Mouse (Mus musculus) hindbrain, embryonic 15.5 days (tissue): Measurements from ENCODE around the gene Msrb3. TPM values are rescaled to one million over a fixed set of nuclear protein-coding genes. Genes with fewer than 3 reads are reported as not detected.

ENCODE experiments used
- ATAC-seq: fragments of 200-750 bp; cut with Nextera tagmentation; 2 replicates; pipeline ENCODE4 v1.8.0; 2017; ENCODE audit warnings: low read depth, moderate number of reproducible peaks, moderate TSS enrichment; ENCODE audit not compliant: low FRiP score
- H3K27ac ChIP-seq: fragments of 300-500 bp; sonication (generic); replicated peaks from 2 replicates; pipeline ENCODE4 v1.5.1; 2015; ENCODE audit warnings: mild to moderate bottlenecking, inconsistent platforms
- H3K27me3 ChIP-seq: fragments of 300-500 bp; sonication (generic); 2 replicates; pipeline ENCODE4 v1.6.1; 2015; ENCODE audit warnings: control low read depth, inconsistent platforms
- H3K36me3 ChIP-seq: fragments of 300-500 bp; sonication (generic); 2 replicates; pipeline ENCODE4 v1.6.1; 2015; ENCODE audit warnings: control low read depth, inconsistent platforms
- H3K4me1 ChIP-seq: fragments of 300-500 bp; sonication (generic); replicated peaks from 2 replicates; pipeline ENCODE4 v1.6.1; 2015; ENCODE audit warnings: control low read depth, inconsistent platforms
- H3K4me2 ChIP-seq: fragments of 300-500 bp; sonication (generic); 2 replicates; pipeline ENCODE4 v1.6.1; 2015; ENCODE audit warnings: moderate library complexity, mild to moderate bottlenecking, inconsistent platforms
- H3K4me3 ChIP-seq: fragments of 300-500 bp; sonication (generic); 2 replicates; pipeline ENCODE4 v1.5.1; 2015; ENCODE audit warnings: mild to moderate bottlenecking, inconsistent platforms
- H3K9ac ChIP-seq: fragments of 300-500 bp; sonication (generic); 2 replicates; pipeline ENCODE4 v1.6.1; 2015; ENCODE audit warnings: inconsistent platforms
- H3K9me3 ChIP-seq: fragments of 300-500 bp; sonication (generic); 2 replicates; pipeline ENCODE4 v1.6.1; 2016; ENCODE audit warnings: control low read depth, inconsistent platforms
- WGBS: fragments of 180-500 bp; shearing (Covaris S2); methylation state at CpG from one replicate; pipeline ENCODE4 v1.1.7; 2015; 5-methylcytosine and 5-hydroxymethylcytosine counted together
- polyA plus RNA-seq: library from polyadenylated mRNA; unstranded; fragments of >200 nt; fragmentation: Nextera tagmentation; extraction: Ambion mirVana; gene quantifications from 2 replicates; pipeline ENCODE4 v1.2.1, GENCODE M21; 2015

The Msrb3 gene
- polyA plus RNA-seq, 1 experiment from 2014 or later: 1.5 TPM

DNA sequence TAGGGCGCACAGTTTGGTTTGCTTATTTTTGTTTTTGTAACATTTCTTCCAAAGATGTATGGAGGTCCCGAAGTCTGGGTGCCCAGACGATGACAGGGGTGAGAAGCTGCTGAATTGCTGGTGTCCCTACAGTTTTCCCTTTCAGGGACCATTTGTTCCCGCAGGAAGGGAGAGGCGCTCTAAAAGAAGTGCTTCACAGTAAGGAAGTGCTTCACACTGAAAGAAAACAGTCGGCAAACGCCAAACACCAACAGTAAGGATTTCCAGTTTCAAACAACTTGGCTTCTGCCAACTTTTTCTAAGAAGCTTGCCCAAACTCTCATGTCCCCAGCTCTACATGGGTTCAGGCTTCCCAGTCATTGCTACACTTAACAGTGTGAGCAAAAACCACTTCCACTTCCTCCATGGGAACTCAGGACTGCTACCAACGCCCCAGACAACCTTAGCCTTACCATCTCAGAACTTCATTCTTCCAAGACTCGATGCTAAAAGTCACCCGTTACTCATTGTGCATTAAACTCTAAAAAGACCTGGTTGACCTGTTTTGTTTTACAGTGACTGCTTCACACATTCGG, 106.6 kb downstream of the Msrb3 start:
- Histone ChIP-seq H3K27me3 (no peaks in the 10 kb centered on the region), H3K36me3 (no peaks in the 10 kb centered on the region), H3K4me3 (no peak overlapping the region), H3K4me1 (0 out of 2 replicates have a peak, but pooled peaks cover 6% of the 10 kb centered on the region), H3K4me2 (no peak overlapping the region), H3K9ac (no peak overlapping the region), H3K9me3 (no peaks in the 10 kb centered on the region), H3K27ac (no peak overlapping the region)
- no peak for ATAC-seq
- WGBS: 67% methylated on average over 11 of the region's 11 CpGs

DNA sequence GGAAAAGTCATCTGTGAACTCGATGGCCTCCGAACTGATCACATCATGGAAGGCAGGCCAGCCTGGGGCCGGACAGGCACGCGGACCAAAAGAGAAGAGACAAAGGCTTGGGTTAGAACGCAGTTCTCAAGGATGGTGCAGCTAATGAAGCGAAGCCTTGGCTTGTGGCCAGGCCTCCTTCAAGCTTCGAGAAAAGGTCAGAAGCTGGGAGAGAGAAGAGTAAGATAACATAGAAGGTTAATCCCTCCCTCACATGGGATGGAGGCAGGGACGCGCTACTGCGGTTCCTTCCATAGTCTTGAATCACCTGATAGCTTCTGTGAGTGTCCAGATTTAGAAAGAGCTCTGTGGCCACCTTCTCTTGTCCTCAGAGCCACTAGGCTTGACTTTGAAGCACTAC, 107.5 kb downstream of the Msrb3 start:
- H3K4me3 ChIP-seq: no peak overlapping the region
- no peaks in the 10 kb centered on the region for H3K9me3 ChIP-seq
- H3K4me2 ChIP-seq: no peak overlapping the region
- H3K27ac ChIP-seq: no peak overlapping the region
- H3K27me3 ChIP-seq: no peaks in the 10 kb centered on the region
- WGBS: 83% methylated on average over 11 of the region's 11 CpGs
- H3K36me3 ChIP-seq: no peaks in the 10 kb centered on the region
- 0 out of 2 replicates have a peak, but pooled peaks cover 9% of the 10 kb centered on the region for H3K4me1 ChIP-seq
- H3K9ac ChIP-seq: no peak overlapping the region
- ATAC-seq: no peak

- Histone ChIP-seq H3K4me3 (no peak overlapping the region), H3K4me1 (0 out of 2 replicates have a peak, but pooled peaks cover 6% of the 10 kb centered on the region), H3K4me2 (peak overlapping the region; percentile 5; the same call in 1 of the 2 replicates), H3K27ac (no peak overlapping the region), H3K9me3 (no peaks in the 10 kb centered on the region), H3K36me3 (no peaks in the 10 kb centered on the region), H3K27me3 (no peaks in the 10 kb centered on the region), H3K9ac (no peak overlapping the region)
- 31% methylated on average over 10 of the region's 10 CpGs for WGBS
- ATAC-seq: peak; percentile 76
These were observed 111.7 kb downstream of the Msrb3 start for GRCm38 (mm10) chr10:120787202-120787601.

DNA sequence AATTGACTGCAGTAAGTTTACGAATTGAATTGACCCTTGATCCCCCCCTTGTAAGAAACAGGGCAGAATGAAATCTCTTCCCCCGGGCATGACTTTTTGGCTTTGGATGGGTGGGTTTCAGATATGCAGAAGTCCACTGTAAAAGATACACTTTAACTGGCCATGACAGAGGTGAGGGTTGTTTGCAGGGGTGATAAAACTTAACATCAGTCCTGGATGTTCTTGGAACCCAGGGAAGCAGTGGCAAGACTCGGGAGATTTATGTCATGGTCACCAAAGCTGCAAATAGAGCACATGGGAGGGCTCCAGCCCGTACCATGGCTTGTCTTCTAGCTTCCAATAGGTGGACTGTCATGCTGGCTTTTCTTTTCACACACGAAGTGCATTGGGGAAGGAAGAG, 114.4 kb downstream of the Msrb3 start:
- H3K9ac ChIP-seq: no peak overlapping the region
- no peak overlapping the region for H3K4me3 ChIP-seq
- 0 out of 2 replicates have a peak, but pooled peaks cover 6% of the 10 kb centered on the region for H3K4me1 ChIP-seq
- 42% methylated on average over 5 of the region's 5 CpGs for WGBS
- H3K36me3 ChIP-seq: no peaks in the 10 kb centered on the region
- no peak overlapping the region for H3K4me2 ChIP-seq
- no peak overlapping the region for H3K27ac ChIP-seq
- H3K9me3 ChIP-seq: no peaks in the 10 kb centered on the region
- no peak for ATAC-seq
- H3K27me3 ChIP-seq: no peaks in the 10 kb centered on the region

- H3K4me3 ChIP-seq: no peak overlapping the region
- H3K27me3 ChIP-seq: no peaks in the 10 kb centered on the region
- no peak overlapping the region for H3K4me2 ChIP-seq
- no peaks in the 10 kb centered on the region for H3K36me3 ChIP-seq
- H3K9me3 ChIP-seq: no peaks in the 10 kb centered on the region
- no peak overlapping the region for H3K27ac ChIP-seq
- H3K4me1 ChIP-seq: 0 out of 2 replicates have a peak, but pooled peaks cover 6% of the 10 kb centered on the region
- no peak for ATAC-seq
- 80% methylated on average over 9 of the region's 9 CpGs for WGBS
- H3K9ac ChIP-seq: no peak overlapping the region
These were observed 115.5 kb downstream of the Msrb3 start for GRCm38 (mm10) chr10:120783393-120783792.

GRCm38 (mm10) chr10:120777499-120777898, 121.4 kb downstream of the Msrb3 start:
- H3K36me3 ChIP-seq: no peaks in the 10 kb centered on the region
- H3K27ac ChIP-seq: no peak overlapping the region
- 81% methylated on average over 3 of the region's 3 CpGs for WGBS
- ATAC-seq: no peak
- H3K27me3 ChIP-seq: no peaks in the 10 kb centered on the region
- no peaks in the 10 kb centered on the region for H3K9me3 ChIP-seq
- no peaks in the 10 kb centered on the region for H3K4me1 ChIP-seq
- H3K4me3 ChIP-seq: no peak overlapping the region
- no peak overlapping the region for H3K4me2 ChIP-seq
- no peak overlapping the region for H3K9ac ChIP-seq

GRCm38 (mm10) chr10:120775361-120775760, 123.5 kb downstream of the Msrb3 start:
- H3K9ac ChIP-seq: no peak overlapping the region
- H3K27ac ChIP-seq: no peak overlapping the region
- no peaks in the 10 kb centered on the region for H3K36me3 ChIP-seq
- no peak overlapping the region for H3K4me3 ChIP-seq
- 86% methylated on average over 4 of the region's 4 CpGs for WGBS
- H3K9me3 ChIP-seq: no peaks in the 10 kb centered on the region
- ATAC-seq: no peak
- no peaks in the 10 kb centered on the region for H3K4me1 ChIP-seq
- no peaks in the 10 kb centered on the region for H3K27me3 ChIP-seq
- no peak overlapping the region for H3K4me2 ChIP-seq

GRCm38 (mm10) chr10:120767418-120767817, 131.5 kb downstream of the Msrb3 start:
- no peak for ATAC-seq
- 96% methylated on average over 3 of the region's 3 CpGs for WGBS

GRCm38 (mm10) chr10:120765398-120765797, 133.5 kb downstream of the Msrb3 start:
- Histone ChIP-seq H3K9me3 (no peaks in the 10 kb centered on the region), H3K4me2 (no peak overlapping the region), H3K4me3 (no peak overlapping the region), H3K4me1 (peaks cover 15% of the 10 kb centered on the region), H3K36me3 (no peaks in the 10 kb centered on the region), H3K27me3 (no peaks in the 10 kb centered on the region), H3K9ac (no peak overlapping the region), H3K27ac (no peak overlapping the region)
- ATAC-seq: no peak
- WGBS: 87% methylated on average over 11 of the region's 11 CpGs

More at GRCm38 (mm10) chr10:120767418-120767817, 131.5 kb downstream of the Msrb3 start:
- no peak overlapping the region for H3K9ac ChIP-seq
- H3K4me1 ChIP-seq: peaks cover 15% of the 10 kb centered on the region
- no peak overlapping the region for H3K27ac ChIP-seq
- H3K4me2 ChIP-seq: no peak overlapping the region
- H3K27me3 ChIP-seq: no peaks in the 10 kb centered on the region
- H3K4me3 ChIP-seq: no peak overlapping the region
- no peaks in the 10 kb centered on the region for H3K36me3 ChIP-seq
- H3K9me3 ChIP-seq: no peaks in the 10 kb centered on the region

DNA sequence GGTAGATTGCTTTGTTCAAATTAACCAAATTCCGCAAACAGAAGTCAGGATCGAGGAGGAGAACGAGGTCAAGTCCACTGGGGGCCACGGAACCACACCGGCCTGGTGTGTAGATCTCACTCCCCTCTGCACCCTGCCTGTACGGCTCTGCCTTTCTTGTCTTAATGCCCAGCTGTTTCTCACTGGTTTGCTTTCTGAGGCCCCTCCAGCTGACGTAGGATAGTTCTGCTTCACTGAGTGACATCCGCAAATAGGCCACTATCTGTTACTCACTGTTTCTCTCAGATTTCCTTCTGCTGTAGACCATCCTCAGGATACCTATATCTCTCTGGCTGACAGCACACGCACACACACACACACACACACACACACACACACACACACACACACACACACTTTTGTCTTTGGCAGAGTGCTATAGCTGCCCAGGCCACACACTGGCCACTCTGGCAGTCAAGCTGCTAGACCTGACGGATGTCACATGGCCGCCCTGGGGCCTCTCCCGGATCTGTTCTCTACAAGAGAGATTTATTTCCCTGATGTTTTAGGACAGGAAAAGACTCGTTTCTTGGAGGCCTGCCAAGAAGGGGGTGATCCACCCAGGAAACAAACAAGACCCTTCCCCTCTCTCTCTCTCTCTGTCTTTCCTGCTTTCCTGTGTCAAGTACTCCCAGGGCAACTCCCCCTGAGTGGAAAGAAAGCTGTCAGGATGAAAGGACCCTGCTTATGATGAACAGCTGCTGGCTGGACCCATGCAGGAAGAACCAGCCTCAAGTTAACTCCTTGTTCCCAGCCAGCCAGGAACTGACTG, 135.0 kb downstream of the Msrb3 start:
- H3K36me3 ChIP-seq: no peaks in the 10 kb centered on the region
- ATAC-seq: peak; percentile 84
- H3K9me3 ChIP-seq: no peaks in the 10 kb centered on the region
- H3K4me3 ChIP-seq: no peak overlapping the region
- H3K27me3 ChIP-seq: no peaks in the 10 kb centered on the region
- WGBS: 48% methylated on average over 13 of the region's 13 CpGs
- no peak overlapping the region for H3K9ac ChIP-seq
- H3K4me2 ChIP-seq: no peak overlapping the region
- no peak overlapping the region for H3K27ac ChIP-seq
- peaks cover 15% of the 10 kb centered on the region for H3K4me1 ChIP-seq

DNA sequence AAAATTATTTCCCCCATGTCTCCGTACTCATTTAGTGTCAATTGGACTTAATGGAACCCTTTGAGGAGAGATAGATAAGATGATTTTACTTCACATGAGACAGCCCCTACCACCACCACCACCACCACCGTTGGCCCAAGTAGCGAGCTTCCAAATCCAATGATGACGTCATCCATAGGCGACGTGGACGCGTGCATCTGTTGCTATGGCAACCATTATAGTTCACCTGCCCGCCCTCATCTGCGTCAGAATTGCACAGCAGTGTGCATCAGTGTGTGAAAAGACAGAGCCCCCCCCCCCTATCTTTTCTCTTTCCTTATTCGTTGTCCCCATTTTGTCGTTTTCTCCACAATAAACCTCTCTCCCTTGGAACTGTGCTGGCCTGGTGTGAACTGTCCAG, 135.9 kb downstream of the Msrb3 start:
- no peaks in the 10 kb centered on the region for H3K9me3 ChIP-seq

GRCm38 (mm10) chr10:120760679-120761078, 138.2 kb downstream of the Msrb3 start:
- Histone ChIP-seq H3K4me1 (peaks cover 15% of the 10 kb centered on the region), H3K4me2 (no peak overlapping the region), H3K4me3 (no peak overlapping the region), H3K9ac (no peak overlapping the region), H3K36me3 (no peaks in the 10 kb centered on the region), H3K27me3 (no peaks in the 10 kb centered on the region), H3K9me3 (no peaks in the 10 kb centered on the region), H3K27ac (no peak overlapping the region)
- no peak for ATAC-seq
- WGBS: 92% methylated on average over 12 of the region's 12 CpGs

More for the DNA sequence above, 135.9 kb downstream of the Msrb3 start:
- H3K4me1 ChIP-seq: peaks cover 15% of the 10 kb centered on the region
- H3K36me3 ChIP-seq: no peaks in the 10 kb centered on the region
- no peak overlapping the region for H3K4me3 ChIP-seq
- 68% methylated on average over 12 of the region's 12 CpGs for WGBS
- H3K27me3 ChIP-seq: no peaks in the 10 kb centered on the region
- no peak overlapping the region for H3K4me2 ChIP-seq
- no peak for ATAC-seq
- no peak overlapping the region for H3K9ac ChIP-seq
- no peak overlapping the region for H3K27ac ChIP-seq
